Mouse (Mus musculus) layer of hippocampus, postnatal 25 days (tissue): ENCODE data around the gene Srp72. TPM values are rescaled to one million over a fixed set of nuclear protein-coding genes. Genes with fewer than 3 reads are reported as not detected.

Source experiments
- DNase-seq, 2 experiments: peaks; one replicate each; pipeline ENCODE4 v3.0.0; 2022; ENCODE audit warnings: mixed read lengths in 2 of 2, low spot score in 1 of 2; ENCODE audit errors: extremely low spot score in 1 of 2
- total RNA-seq, 2 experiments: library from RNA; stranded (reverse); gene quantifications; 2 replicates each; pipeline ENCODE4 v1.2.3; 2021

Srp72 gene
- total RNA-seq = 100 to 1,000 TPM; 107 to 108 TPM

- DNase-seq = peak; percentile 66 to 86
These were observed at the start of gene Srp72 for GRCm38 (mm10) chr5:76974554-76975285. Gene Srp72, plus strand, starts transcription at chr5:76974683.

- DNase-seq = no peak
These were observed 46.2 kb upstream of the Srp72 start for GRCm38 (mm10) chr5:76928124-76928832.

GRCm38 (mm10) chr5:76929180-76929877, 45.2 kb upstream of the Srp72 start:
- DNase-seq = no peak

- no peak for DNase-seq
These were observed 34.8 kb upstream of the Srp72 start for GRCm38 (mm10) chr5:76939717-76940116.

- no peak for DNase-seq
These were observed 32.5 kb upstream of the Srp72 start for GRCm38 (mm10) chr5:76941975-76942374.

GRCm38 (mm10) chr5:76942505-76942904, 32.0 kb upstream of the Srp72 start:
- DNase-seq = no peak

GRCm38 (mm10) chr5:76944965-76945677, 29.4 kb upstream of the Srp72 start:
- no peak for DNase-seq

GRCm38 (mm10) chr5:76945678-76946033, 28.8 kb upstream of the Srp72 start:
- no peak for DNase-seq

GRCm38 (mm10) chr5:76947142-76947541, 27.3 kb upstream of the Srp72 start:
- no peak for DNase-seq

- no peak for DNase-seq
These were observed 26.7 kb upstream of the Srp72 start for GRCm38 (mm10) chr5:76947758-76948157.

- no peak for DNase-seq
These were observed 24.0 kb upstream of the Srp72 start for GRCm38 (mm10) chr5:76950343-76951105.

GRCm38 (mm10) chr5:76951106-76952027, 23.1 kb upstream of the Srp72 start, which contains the start of the genes Paics and Ppat:
Gene Paics, plus strand, starts transcription at chr5:76951307.
Gene Ppat, minus strand, starts transcription at chr5:76951578.
- DNase-seq = peak; percentile 89 to 93

GRCm38 (mm10) chr5:76952112-76953040, 22.1 kb upstream of the Srp72 start:
- DNase-seq = no peak

- no peak for DNase-seq
These were observed 20.7 kb upstream of the Srp72 start for GRCm38 (mm10) chr5:76953794-76954193.

- no peak for DNase-seq
These were observed 20.1 kb upstream of the Srp72 start for GRCm38 (mm10) chr5:76954271-76954900.

GRCm38 (mm10) chr5:76955474-76955873, 19.0 kb upstream of the Srp72 start:
- no peak for DNase-seq

GRCm38 (mm10) chr5:76957954-76958353, 16.5 kb upstream of the Srp72 start:
- DNase-seq = no peak
